Mouse (Mus musculus) 3T3-L1 (cell line): ENCODE results near the gene Teddm2.

Experiments
- DNase-seq: peaks from one replicate; pipeline ENCODE4 v3.0.0-alpha.2; 2015; ENCODE audit warnings: low read depth, low spot score

Teddm2 gene

GRCm38 (mm10) chr1:153830746-153831145, 69.3 kb downstream of the Teddm2 start:
- DNase-seq: no peak

GRCm38 (mm10) chr1:153820216-153820615, 79.8 kb downstream of the Teddm2 start:
- no peak for DNase-seq

GRCm38 (mm10) chr1:153814278-153814677, 85.8 kb downstream of the Teddm2 start:
- DNase-seq: no peak

GRCm38 (mm10) chr1:153807390-153807993, 92.5 kb downstream of the Teddm2 start:
- peak; percentile 81 for DNase-seq

GRCm38 (mm10) chr1:153803530-153803929, 96.5 kb downstream of the Teddm2 start:
- no peak for DNase-seq

- DNase-seq: no peak
Observed at GRCm38 (mm10) chr1:153802691-153803090, 97.3 kb downstream of the Teddm2 start.
